Mouse (Mus musculus): ENCODE results near the gene Zfp286.

DNA sequence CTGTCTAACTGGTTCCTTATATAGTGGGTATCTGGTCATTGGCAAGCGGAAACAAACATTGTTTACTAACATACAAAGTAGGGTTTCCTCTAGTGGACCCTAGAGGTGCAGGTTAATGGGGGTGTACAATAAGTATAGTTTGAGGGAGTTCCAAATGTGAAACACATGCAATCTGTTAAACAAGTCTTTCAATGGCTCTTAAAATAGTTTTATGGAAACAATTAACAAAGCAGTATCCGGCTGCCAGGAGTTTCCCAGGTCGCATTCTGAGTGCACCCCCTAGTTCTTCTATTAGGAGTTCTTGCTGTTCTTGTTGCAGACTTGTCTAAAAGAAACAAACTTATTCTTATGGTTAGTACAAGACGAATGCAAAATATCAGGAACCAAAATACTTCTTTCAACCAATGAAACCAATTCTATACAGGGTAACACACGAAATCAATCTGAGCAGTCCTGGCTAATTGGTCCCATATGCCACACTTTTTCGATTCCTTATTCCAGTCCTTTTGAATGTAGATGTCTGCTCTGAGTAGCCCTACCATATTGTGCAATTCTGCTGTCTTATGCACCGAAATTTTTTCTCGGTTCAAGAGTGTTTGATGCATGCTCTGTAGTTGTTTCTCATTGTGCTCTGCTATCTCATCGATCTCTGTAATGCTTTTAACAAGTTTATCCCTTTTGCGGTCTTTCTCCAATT is 46.9 kb downstream of the Zfp286 start:
- TF ChIP-seq BHLHE40 (IDR thresholded peaks at IDR 0.05; ENCODE audit: borderline replicate concordance, low read depth, low read length) (no peak), TCF12 (IDR thresholded peaks at IDR 0.05; ENCODE audit: low read depth, low read length) (no peak), CTCF (IDR thresholded peaks at IDR 0.05 in 2 of 3, conservative IDR thresholded peaks at IDR 0.05 in 1 of 3; ENCODE audit: control insufficient read depth in 1 of 3, insufficient read depth in 1 of 3, low read depth in 2 of 3, low read length in 3 of 3, poor library complexity in 1 of 3, severe bottlenecking in 1 of 3) (no peak), ELF1 (IDR thresholded peaks at IDR 0.05; ENCODE audit: low read depth, low read length) (no peak), CHD1 (IDR thresholded peaks at IDR 0.05; ENCODE audit: low read depth, low read length) (no peak), POLR2AphosphoS2 (IDR thresholded peaks at IDR 0.05; ENCODE audit: low read length) (no peak), POLR2A (IDR thresholded peaks at IDR 0.05; ENCODE audit: control insufficient read depth in 1 of 2, insufficient read depth in 1 of 2, low read depth in 1 of 2, low read length in 2 of 2, poor library complexity in 1 of 2) (no peak)
